Mouse (Mus musculus): ENCODE data around the gene Galnt2.

DNA sequence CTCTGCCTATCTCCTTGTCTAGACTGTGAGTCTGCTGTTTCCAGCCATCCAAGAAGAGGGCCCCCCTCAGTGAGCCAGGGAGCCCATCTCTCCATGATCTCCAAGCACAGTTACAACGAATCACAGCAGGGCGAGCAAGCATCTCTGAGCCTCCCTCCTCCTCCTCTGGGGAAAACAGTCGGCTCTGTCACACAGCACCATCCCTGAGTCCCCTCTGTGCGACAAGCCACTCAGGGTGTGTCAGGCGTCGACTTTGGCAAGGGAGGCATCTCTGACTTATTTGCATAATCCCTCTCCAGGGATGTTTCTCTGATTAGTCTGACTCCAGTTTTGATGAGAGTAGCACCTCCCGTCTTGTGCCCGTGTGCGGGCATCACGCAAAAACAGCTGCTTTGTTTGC is 151.0 kb downstream of the Galnt2 start:
- no peak for TF ChIP-seq CTCF (IDR thresholded peaks at IDR 0.05; ENCODE audit: control insufficient read depth, insufficient read depth, insufficient read length)
- TF ChIP-seq MAX (IDR thresholded peaks at IDR 0.05): no peak
- no peak for TF ChIP-seq CEBPB (IDR thresholded peaks at IDR 0.05; ENCODE audit: low read depth)

All from C2C12 (cell line).